9 mouse cellular contexts compared by ENCODE assay signal in the genomic region with DNA sequence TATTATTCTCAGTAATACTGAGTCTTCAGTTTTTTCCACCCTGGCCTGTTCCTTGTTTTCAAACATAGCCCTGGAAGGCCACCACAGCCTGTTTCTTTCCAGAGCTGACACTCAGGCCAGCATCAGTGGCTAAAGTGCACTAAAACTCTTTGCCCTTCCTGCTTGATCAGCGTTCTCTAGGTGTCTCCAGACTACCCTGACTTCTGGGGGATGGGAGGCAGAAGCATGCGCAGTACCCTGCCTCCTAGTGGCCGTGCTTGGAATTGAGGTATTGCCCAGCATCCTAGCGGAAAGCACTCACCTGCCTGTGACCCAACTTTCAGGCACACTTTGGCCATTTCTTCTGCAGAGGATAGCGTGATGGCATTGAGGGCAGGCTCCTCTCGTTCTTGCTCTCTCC. TPM values are rescaled to one million over a fixed set of nuclear protein-coding genes. Genes with fewer than 3 reads are reported as not detected.
DNase-seq lines count a peak whose midpoint lies in the region; ATAC-seq and TF ChIP-seq lines count a peak whose summit lies in the region.
"Had no signal": no experiment of that assay in that cellular context is flagged by ENCODE, and none has a peak within 500 bp of the region (broad histone marks: within the 10 kb centered on the region; RNA-seq: fewer than 3 reads in every experiment).

No protein-coding gene starts in this region.

- H3K27ac ChIP-seq in heart, embryonic 10.5 days = no peak overlapping the region
- peak overlapping the region; percentile 38; the same call in 1 of the 2 replicates for H3K27ac ChIP-seq in small intestine, adult 2 months (ENCODE audit: insufficient read depth, low read depth, low read length)
- H3K27ac ChIP-seq: limb, embryonic 13.5 days had no signal

- H3K36me3 ChIP-seq in heart, embryonic 10.5 days = peaks cover 42% of the 10 kb centered on the region
- H3K36me3 ChIP-seq in small intestine, adult 2 months (ENCODE audit: control insufficient read depth, insufficient read depth, low read length) = no peaks in the 10 kb centered on the region

- TF ChIP-seq CTCF in small intestine, adult 2 months (IDR thresholded peaks at IDR 0.05; ENCODE audit: extremely low read depth, insufficient read length, insufficient replicate concordance, low read depth, low read length) = peak; percentile 70; the same call in 1 of the 2 replicates

- 48% methylated on average over 6 of the region's 6 CpGs for WGBS in heart, embryonic 10.5 days
- WGBS in small intestine, adult 2 months = 54% methylated on average over 6 of the region's 6 CpGs

- no peak for ATAC-seq in erythroblast, adult 5-6 weeks (replicated peaks; ENCODE audit: low FRiP score, poor library complexity, severe bottlenecking)

- peak; percentile 28 for DNase-seq in adrenal gland, adult 2 months
- DNase-seq in adrenal gland, adult 8-10 months = no peak
- DNase-seq in ovary, postnatal 36 days (ENCODE audit: low spot score) = peak; percentile 34
- DNase-seq in ovary, postnatal 10 days (ENCODE audit: low spot score) = no peak
- peak; percentile 80 for DNase-seq in heart, embryonic 10.5 days (ENCODE audit: low spot score)
- DNase-seq in kidney, postnatal 4 days = peak; percentile 85 to 87

- TF ChIP-seq POLR2A in small intestine, adult 2 months (IDR thresholded peaks at IDR 0.05; ENCODE audit: low read depth, low read length) = no peak

- H3K4me3 ChIP-seq in heart, embryonic 10.5 days = no peak overlapping the region
- H3K4me3 ChIP-seq in small intestine, adult 2 months (ENCODE audit: low read depth, low read length) = no peak overlapping the region
- H3K4me3 ChIP-seq: limb, embryonic 13.5 days had no signal

- no peaks in the 10 kb centered on the region for H3K9me3 ChIP-seq in heart, embryonic 10.5 days
- H3K9me3 ChIP-seq: limb, embryonic 13.5 days had no signal

- H3K4me1 ChIP-seq in heart, embryonic 10.5 days = peaks cover 47% of the 10 kb centered on the region
- H3K4me1 ChIP-seq in small intestine, adult 2 months (ENCODE audit: control insufficient read depth, insufficient read depth, insufficient read length, low read length) = peaks cover 6% of the 10 kb centered on the region; the same call in 1 of the 2 replicates
- H3K4me1 ChIP-seq: limb, embryonic 13.5 days had no signal

- H3K27me3 ChIP-seq in heart, embryonic 10.5 days (ENCODE audit: insufficient read depth, poor library complexity, severe bottlenecking) = no peaks in the 10 kb centered on the region
- no peaks in the 10 kb centered on the region for H3K27me3 ChIP-seq in small intestine, adult 2 months (ENCODE audit: control insufficient read depth, insufficient read depth, low read length)
- H3K27me3 ChIP-seq: limb, embryonic 13.5 days had no signal

RNA-seq across cellular contexts. Expression of gene Nid2, which starts 25.8 kb away (rescaled TPM):
- 10 to 100 TPM; 10.8 to 14.9 TPM for total RNA-seq in adrenal gland, adult 2 months (2021)
- 13.4 and 16.6 TPM in 2 replicates for polyA plus RNA-seq in adrenal gland, adult 2 months (2012; rRNA removed)
- total RNA-seq in adrenal gland, adult 8-10 months (2022) = 10 to 100 TPM; 12.2 to 21.4 (median 17.3) TPM
- polyA plus RNA-seq in heart, embryonic 10.5 days (2016; fragmentation: Nextera tagmentation; extraction: Ambion mirVana) = 169 and 250 TPM in 2 replicates
- polyA plus RNA-seq in small intestine, adult 2 months (2012; rRNA removed) = 5.7 and 10.5 TPM in 2 replicates
- total RNA-seq in erythroblast, adult 5-6 weeks (2015; ENCODE audit: low replicate concordance) = 3.1 TPM in 1 of 2 replicates, not detected in the other
- total RNA-seq in erythroblast, adult 5-6 weeks (2017; ENCODE audit: low replicate concordance) = 0.84 TPM in 1 of 2 replicates, not detected in the other

RNA-seq across cellular contexts. Expression of gene Rtraf, which starts 46.7 kb away (rescaled TPM):
- 10 to 100 TPM; 75.4 to 84.4 TPM for total RNA-seq in adrenal gland, adult 2 months (2021)
- polyA plus RNA-seq in adrenal gland, adult 2 months (2012; rRNA removed) = 7.3 and 12.6 TPM in 2 replicates
- 10 to 100 TPM; 73.4 to 76.8 (median 75.6) TPM for total RNA-seq in adrenal gland, adult 8-10 months (2022)
- polyA plus RNA-seq in heart, embryonic 10.5 days (2016; fragmentation: Nextera tagmentation; extraction: Ambion mirVana) = 182 and 196 TPM in 2 replicates
- polyA plus RNA-seq in small intestine, adult 2 months (2012; rRNA removed) = 8.9 and 17.5 TPM in 2 replicates
- total RNA-seq in erythroblast, adult 5-6 weeks (2015; ENCODE audit: low replicate concordance) = 35.1 and 37.3 TPM in 2 replicates
- 13.5 and 34.0 TPM in 2 replicates for total RNA-seq in erythroblast, adult 5-6 weeks (2017; ENCODE audit: low replicate concordance)

Comparison
In these comparisons a context has a peak if more than half of its experiments do, and no peak if none do; other contexts are left out.
1. DNase-seq: peak in adrenal gland, adult 2 months (single experiment), ovary, postnatal 36 days (single experiment), heart, embryonic 10.5 days (single experiment) and kidney, postnatal 4 days (2 of 2); none in adrenal gland, adult 8-10 months (single experiment) and ovary, postnatal 10 days (single experiment).